ENCODE assay signal across 18 mouse cellular contexts in genomic region chr2:59543543-59544065, GRCm38 (mm10). TPM values are rescaled to one million over a fixed set of nuclear protein-coding genes. Genes with fewer than 3 reads are reported as not detected.
DNase-seq lines count a peak whose midpoint lies in the region; ATAC-seq lines count a peak whose summit lies in the region.
"Had no signal": no experiment of that assay in that cellular context is flagged by ENCODE, and none has a peak within 500 bp of the region (broad histone marks: within the 10 kb centered on the region; RNA-seq: fewer than 3 reads in every experiment).

No protein-coding gene starts in this region.

- H3K4me2 ChIP-seq in neural tube, embryonic 11.5 days (ENCODE audit: low read depth): no peak overlapping the region
- H3K4me2 ChIP-seq: hindbrain, embryonic 15.5 days; limb, embryonic 15.5 days; liver, embryonic 15.5 days had no signal

- no peaks in the 10 kb centered on the region for H3K9me3 ChIP-seq in neural tube, embryonic 11.5 days (ENCODE audit: control insufficient read depth, low read length)
- no peaks in the 10 kb centered on the region for H3K9me3 ChIP-seq in embryonic facial prominence, embryonic 10.5 days
- H3K9me3 ChIP-seq: hindbrain, embryonic 15.5 days; limb, embryonic 15.5 days; liver, embryonic 15.5 days; midbrain, embryonic 10.5 days had no signal

- DNase-seq in heart, adult 11 months: peak; percentile 6
- DNase-seq in heart, adult 9 months (ENCODE audit: low spot score in 2 of 2): no peak
- DNase-seq in neural tube, embryonic 11.5 days (ENCODE audit: low spot score): peak; percentile 49
- no peak for DNase-seq in neural tube, embryonic 10.5 days (ENCODE audit: extremely low spot score, low spot score)
- no peak for DNase-seq in embryonic facial prominence, embryonic 10.5 days (ENCODE audit: low spot score)
- DNase-seq in thymus, postnatal 4 days: no peak
- no peak for DNase-seq in thymus, postnatal 10 days (ENCODE audit: low spot score in 2 of 2)
- DNase-seq: adrenal gland, adult 8-10 months; heart, adult 2 months; right cerebral cortex, postnatal 25 days had no signal

- no peak overlapping the region for H3K27ac ChIP-seq in neural tube, embryonic 11.5 days (ENCODE audit: low read depth, low read length)
- H3K27ac ChIP-seq in embryonic facial prominence, embryonic 10.5 days (replicated peaks): peak overlapping the region; percentile 55; the same call in 1 of the 2 replicates
- H3K27ac ChIP-seq: heart, adult 2 months; hindbrain, embryonic 15.5 days; limb, embryonic 15.5 days; liver, embryonic 15.5 days; macrophage had no signal

- no peak overlapping the region for H3K9ac ChIP-seq in neural tube, embryonic 11.5 days (ENCODE audit: low read length)
- H3K9ac ChIP-seq: hindbrain, embryonic 15.5 days; limb, embryonic 15.5 days; liver, embryonic 15.5 days had no signal

- ATAC-seq in neural tube, embryonic 11.5 days (ENCODE audit: insufficient read depth, low FRiP score, low TSS enrichment): peak; percentile 57
- ATAC-seq: intestine, postnatal 0 days had no signal

- H3K27me3 ChIP-seq in neural tube, embryonic 11.5 days (ENCODE audit: control insufficient read depth, insufficient read depth, low read length): no peaks in the 10 kb centered on the region
- no peaks in the 10 kb centered on the region for H3K27me3 ChIP-seq in embryonic facial prominence, embryonic 10.5 days (replicated peaks; ENCODE audit: low read depth, poor library complexity, severe bottlenecking)
- H3K27me3 ChIP-seq: hindbrain, embryonic 15.5 days; limb, embryonic 15.5 days; liver, embryonic 15.5 days had no signal

- H3K36me3 ChIP-seq in neural tube, embryonic 11.5 days (ENCODE audit: control insufficient read depth, insufficient read depth, low read length): no peaks in the 10 kb centered on the region
- no peaks in the 10 kb centered on the region for H3K36me3 ChIP-seq in embryonic facial prominence, embryonic 10.5 days (replicated peaks)
- H3K36me3 ChIP-seq: hindbrain, embryonic 15.5 days; limb, embryonic 15.5 days; liver, embryonic 15.5 days; midbrain, embryonic 10.5 days had no signal

- H3K4me3 ChIP-seq in neural tube, embryonic 11.5 days (ENCODE audit: low read depth, low read length): no peak overlapping the region
- H3K4me3 ChIP-seq in embryonic facial prominence, embryonic 10.5 days: no peak overlapping the region
- H3K4me3 ChIP-seq: heart, adult 2 months; hindbrain, embryonic 15.5 days; limb, embryonic 15.5 days; liver, embryonic 15.5 days; midbrain, embryonic 10.5 days had no signal

- H3K4me1 ChIP-seq in neural tube, embryonic 11.5 days (ENCODE audit: control insufficient read depth, insufficient read depth, low read length): peaks cover 16% of the 10 kb centered on the region
- peaks cover 43% of the 10 kb centered on the region for H3K4me1 ChIP-seq in embryonic facial prominence, embryonic 10.5 days

- 33% methylated on average over 9 of the region's 9 CpGs for WGBS in neural tube, embryonic 11.5 days
- 50% methylated on average over 9 of the region's 9 CpGs for WGBS in embryonic facial prominence, embryonic 10.5 days

RNA-seq across cellular contexts. Expression of gene Dapl1, which starts 59.2 kb away (rescaled TPM):
- not detected in 2 replicates for polyA plus RNA-seq in neural tube, embryonic 11.5 days (2014; fragmentation: Nextera tagmentation; extraction: Ambion mirVana)
- polyA plus RNA-seq in embryonic facial prominence, embryonic 10.5 days (2016; fragmentation: Nextera tagmentation; extraction: Ambion mirVana): 8.5 and 11.3 TPM in 2 replicates
- polyA plus RNA-seq: C2C12; heart, adult 2 months; liver, embryonic 15.5 days; macrophage; neural tube, embryonic 14.5 days had no signal

Comparison
In these comparisons a context has a peak if more than half of its experiments do, and no peak if none do; other contexts are left out.
1. DNase-seq: peak in heart, adult 11 months (single experiment) and neural tube, embryonic 11.5 days (single experiment); none in heart, adult 9 months (0 of 2), neural tube, embryonic 10.5 days (single experiment), embryonic facial prominence, embryonic 10.5 days (single experiment), thymus, postnatal 4 days (single experiment) and thymus, postnatal 10 days (0 of 2).